11 mouse cellular contexts compared by ENCODE assay signal in genomic region chr2:163205737-163206490, GRCm38 (mm10). TPM values are rescaled to one million over a fixed set of nuclear protein-coding genes. Genes with fewer than 3 reads are reported as not detected.
DNase-seq lines count a peak whose midpoint lies in the region; ATAC-seq and TF ChIP-seq lines count a peak whose summit lies in the region.
"Had no signal": no experiment of that assay in that cellular context is flagged by ENCODE, and none has a peak within 500 bp of the region (broad histone marks: within the 10 kb centered on the region; RNA-seq: fewer than 3 reads in every experiment).

No protein-coding gene starts in this region.

- no peak; the same call in 1 of the 2 replicates for ATAC-seq in embryonic facial prominence, embryonic 14.5 days (ENCODE audit: low read depth)
- peak; percentile 66 for ATAC-seq in hindbrain, postnatal 0 days
- no peak for ATAC-seq in megakaryocyte-erythroid progenitor cell, adult 5-6 weeks (replicated peaks; ENCODE audit: low FRiP score, low TSS enrichment, poor library complexity, severe bottlenecking)

- peaks cover 12% of the 10 kb centered on the region for H3K9me3 ChIP-seq in embryonic facial prominence, embryonic 14.5 days (ENCODE audit: control insufficient read depth, low read length)
- H3K9me3 ChIP-seq in hindbrain, postnatal 0 days (ENCODE audit: low read length) = no peaks in the 10 kb centered on the region

- DNase-seq in left cerebral cortex, postnatal 25 days (ENCODE audit: low spot score in 2 of 2) = peak; percentile 29 to 35
- no peak for DNase-seq in left cerebral cortex, adult 18-20 months (ENCODE audit: low spot score in 2 of 2)
- DNase-seq in embryonic facial prominence, embryonic 14.5 days (ENCODE audit: low spot score) = peak; percentile 44
- DNase-seq in hindbrain, postnatal 0 days (ENCODE audit: low spot score) = peak; percentile 77
- no peak for DNase-seq in urinary bladder, postnatal 14 days (ENCODE audit: low spot score)
- no peak for DNase-seq in natural killer cell, adult 2 months (ENCODE audit: low spot score in 2 of 2)
- DNase-seq: cerebellum, adult 8-10 months had no signal

- no peak for TF ChIP-seq CTCF in hindbrain, postnatal 0 days (IDR thresholded peaks at IDR 0.05; ENCODE audit: low read depth)
- no peak for TF ChIP-seq CTCF in olfactory bulb, adult 2 months (IDR thresholded peaks at IDR 0.05; ENCODE audit: insufficient read depth, low read depth, low read length)

- H3K27ac ChIP-seq in embryonic facial prominence, embryonic 14.5 days (replicated peaks; ENCODE audit: low read depth, low read length) = no peak overlapping the region
- peak overlapping the region; percentile 36; the same call in 1 of the 2 replicates for H3K27ac ChIP-seq in hindbrain, postnatal 0 days
- H3K27ac ChIP-seq in olfactory bulb, adult 2 months (ENCODE audit: insufficient read depth, low read depth, low read length) = no peak overlapping the region
- H3K27ac ChIP-seq: kidney, postnatal 0 days; limb, embryonic 15.5 days had no signal

- 50% methylated on average over 17 of the region's 17 CpGs for WGBS in embryonic facial prominence, embryonic 14.5 days
- WGBS in hindbrain, postnatal 0 days = 5% methylated on average over 17 of the region's 17 CpGs
- 39% methylated on average over 17 of the region's 17 CpGs for WGBS in olfactory bulb, adult 2 months

- TF ChIP-seq POLR2A in olfactory bulb, adult 2 months (IDR thresholded peaks at IDR 0.05; ENCODE audit: insufficient read depth, low read depth, low read length) = no peak

- no peak overlapping the region for H3K9ac ChIP-seq in embryonic facial prominence, embryonic 14.5 days (ENCODE audit: low read depth, low read length)
- H3K9ac ChIP-seq in hindbrain, postnatal 0 days (replicated peaks; ENCODE audit: low read length) = no peak overlapping the region
- H3K9ac ChIP-seq: limb, embryonic 15.5 days had no signal

- H3K4me2 ChIP-seq in embryonic facial prominence, embryonic 14.5 days (ENCODE audit: low read depth, low read length) = no peak overlapping the region
- peak overlapping the region; percentile 57 for H3K4me2 ChIP-seq in hindbrain, postnatal 0 days (ENCODE audit: low read depth, low read length)

- no peaks in the 10 kb centered on the region for H3K36me3 ChIP-seq in embryonic facial prominence, embryonic 14.5 days (ENCODE audit: control insufficient read depth, insufficient read depth, low read length)
- no peaks in the 10 kb centered on the region for H3K36me3 ChIP-seq in hindbrain, postnatal 0 days (ENCODE audit: insufficient read depth, low read length)
- H3K36me3 ChIP-seq: limb, embryonic 15.5 days had no signal

- peaks cover 18% of the 10 kb centered on the region; the same call in 1 of the 2 replicates for H3K4me1 ChIP-seq in embryonic facial prominence, embryonic 14.5 days (ENCODE audit: control insufficient read depth, insufficient read depth, low read length)
- no peaks in the 10 kb centered on the region for H3K4me1 ChIP-seq in hindbrain, postnatal 0 days (ENCODE audit: insufficient read depth, low read length)
- peaks cover 28% of the 10 kb centered on the region for H3K4me1 ChIP-seq in olfactory bulb, adult 2 months (ENCODE audit: control insufficient read depth, insufficient read depth, low read length)

- H3K27me3 ChIP-seq in embryonic facial prominence, embryonic 14.5 days (replicated peaks; ENCODE audit: control insufficient read depth, insufficient read depth, low read length) = peaks cover 44% of the 10 kb centered on the region
- H3K27me3 ChIP-seq in hindbrain, postnatal 0 days (ENCODE audit: insufficient read depth, low read length) = peaks cover 10% of the 10 kb centered on the region; the same call in 1 of the 2 replicates

- H3K4me3 ChIP-seq in embryonic facial prominence, embryonic 14.5 days (ENCODE audit: low read depth, low read length) = no peak overlapping the region
- peak overlapping the region; percentile 46 for H3K4me3 ChIP-seq in hindbrain, postnatal 0 days (ENCODE audit: low read length)
- peak overlapping the region; percentile 70 for H3K4me3 ChIP-seq in olfactory bulb, adult 2 months (ENCODE audit: insufficient read depth, low read depth, low read length)

- intact Hi-C loops in left cerebral cortex, postnatal 25 days (cut with DNase I) = no loop called here

RNA-seq across cellular contexts. Expression of gene Tox2, which starts 3.0 kb away (rescaled TPM):
- total RNA-seq in left cerebral cortex, postnatal 25 days (2021) = 10 to 100 TPM; 24.6 to 27.5 TPM
- total RNA-seq in left cerebral cortex, adult 18-20 months (2021) = 10 to 100 TPM; 28.0 to 32.5 TPM
- polyA plus RNA-seq in embryonic facial prominence, embryonic 14.5 days (2014; fragmentation: Nextera tagmentation; extraction: Ambion mirVana) = 4.2 and 5.1 TPM in 2 replicates
- total RNA-seq in hindbrain, postnatal 0 days (2014; rRNA removed) = 4.3 and 5.0 TPM in 2 replicates
- 15.2 and 19.1 TPM in 2 replicates for polyA plus RNA-seq in hindbrain, postnatal 0 days (2015; fragmentation: Nextera tagmentation; extraction: Ambion mirVana)
- not detected in 2 replicates for polyA plus RNA-seq in olfactory bulb, adult 2 months (2012; ENCODE audit: insufficient read depth, insufficient read length, low replicate concordance, missing spikeins)
- 0.87 TPM in 1 of 2 replicates, not detected in the other for total RNA-seq in megakaryocyte-erythroid progenitor cell, adult 5-6 weeks (2014; fragmentation: Nextera tagmentation)
- 4.1 TPM in 1 of 2 replicates, not detected in the other for total RNA-seq in megakaryocyte-erythroid progenitor cell, adult 5-6 weeks (2017)

Comparison
In these comparisons a context has a peak if more than half of its experiments do, and no peak if none do; other contexts are left out.
1. DNase-seq: peak in left cerebral cortex, postnatal 25 days (2 of 2), embryonic facial prominence, embryonic 14.5 days (single experiment) and hindbrain, postnatal 0 days (single experiment); none in left cerebral cortex, adult 18-20 months (0 of 2), urinary bladder, postnatal 14 days (single experiment) and natural killer cell, adult 2 months (0 of 2).